Mouse (Mus musculus) lung, adult 2 months (tissue): ENCODE measurements around the gene Tanc1. TPM values are rescaled to one million over a fixed set of nuclear protein-coding genes. Genes with fewer than 3 reads are reported as not detected.

Experiments used
- DNase-seq: peaks from one replicate; pipeline ENCODE4 v3.0.0; 2022
- H3K4me1 ChIP-seq: fragments of 200-500 bp; 2 replicates; pipeline ENCODE4 v1.6.1; 2011; ENCODE audit warnings: low read length; ENCODE audit not compliant: control insufficient read depth, insufficient read depth
- H3K4me3 ChIP-seq: fragments of 200-500 bp; replicated peaks from 2 replicates; pipeline ENCODE3; 2011; ENCODE audit warnings: low read depth, mild to moderate bottlenecking, control low read depth, low read length; ENCODE audit errors: extremely low read depth
- CTCF ChIP-seq: fragments of 200-500 bp; IDR thresholded peaks from 2 replicates; pipeline ENCODE4 v1.5.1; 2011; ENCODE audit warnings: mild to moderate bottlenecking, low read length, control low read depth; ENCODE audit not compliant: insufficient read depth
- POLR2A ChIP-seq: fragments of 200-500 bp; IDR thresholded peaks from 2 replicates; pipeline ENCODE4 v1.6.1; 2011; ENCODE audit warnings: low read depth, mild to moderate bottlenecking, control low read depth, low read length, borderline replicate concordance; ENCODE audit errors: extremely low read depth
- WGBS: fragments of 180-500 bp; shearing (Covaris S2); methylation state at CpG from one replicate; pipeline ENCODE4 v1.1.7; 2018; 5-methylcytosine and 5-hydroxymethylcytosine counted together
- polyA plus RNA-seq: library from polyadenylated mRNA; depleted of rRNA; stranded (reverse); fragments of >200 nt; gene quantifications from 2 replicates; pipeline ENCODE4 v1.2.3, GENCODE M21; 2012

Gene Tanc1
- polyA plus RNA-seq, 1 experiment = 29.0 TPM

DNA sequence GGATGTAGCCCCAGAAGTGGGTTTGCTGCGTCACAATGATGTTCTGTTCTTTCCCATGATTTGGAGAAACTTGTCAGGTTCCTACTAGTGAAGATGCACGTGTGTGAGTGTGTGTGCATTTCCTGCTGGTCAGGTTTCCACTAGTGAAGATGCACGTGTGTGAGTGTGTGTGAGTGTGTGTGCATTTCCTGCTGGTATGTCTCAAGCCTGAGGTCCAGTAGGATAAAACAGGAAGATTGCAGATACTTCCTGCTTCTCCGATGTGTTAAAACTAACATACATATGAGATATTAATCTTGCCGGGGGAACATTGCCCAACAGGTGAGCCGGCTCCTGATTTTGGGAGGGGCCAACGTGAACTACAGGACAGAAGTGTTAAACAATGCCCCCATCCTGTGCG lies 203.2 kb downstream of the Tanc1 start:
- H3K4me3 ChIP-seq = no peak overlapping the region
- no peak for TF ChIP-seq CTCF
- TF ChIP-seq POLR2A = no peak
- no peak for DNase-seq
- WGBS = 59% methylated on average over 8 of the region's 8 CpGs
- peaks cover 13% of the 10 kb centered on the region for H3K4me1 ChIP-seq

DNA sequence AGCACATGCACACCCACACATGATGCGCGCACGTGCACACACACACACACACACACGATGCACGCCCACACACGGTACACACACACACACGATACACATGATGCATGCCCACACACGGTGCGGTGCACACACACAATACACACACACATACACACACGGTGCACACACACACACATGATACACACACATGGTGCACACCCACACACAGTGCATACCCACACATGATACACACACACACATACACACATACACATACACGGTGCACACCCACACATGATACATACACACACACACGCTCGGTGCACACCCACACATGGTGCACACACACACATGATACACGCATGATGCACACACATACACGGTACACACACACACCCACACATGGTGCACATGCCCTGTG lies 206.8 kb downstream of the Tanc1 start:
- H3K4me1 ChIP-seq = peaks cover 3% of the 10 kb centered on the region; the same call in 1 of the 2 replicates
- no peak overlapping the region for H3K4me3 ChIP-seq
- 95% methylated on average over 15 of the region's 15 CpGs for WGBS
- TF ChIP-seq CTCF (no peak), POLR2A (no peak)
- no peak for DNase-seq

DNA sequence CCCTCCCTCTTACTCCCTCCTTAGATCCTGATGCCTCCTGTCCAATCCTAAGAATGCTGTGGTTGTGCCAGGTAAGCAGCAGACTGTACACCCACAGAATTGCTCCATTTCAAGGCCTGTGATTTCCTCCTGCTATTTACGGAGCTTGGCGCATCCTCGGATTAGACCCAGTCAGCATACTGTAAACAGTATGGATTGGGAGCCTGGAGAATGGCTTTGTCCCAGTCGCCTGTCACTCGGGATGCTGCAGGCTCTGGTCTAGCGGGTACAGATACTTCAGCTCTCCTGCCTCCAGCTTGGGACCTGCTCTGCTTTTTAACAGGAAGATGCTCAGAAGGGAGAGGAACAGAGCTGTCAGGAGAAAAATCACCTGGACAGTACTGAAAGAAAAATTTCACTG lies 207.6 kb downstream of the Tanc1 start:
- Histone ChIP-seq H3K4me3 (no peak overlapping the region), H3K4me1 (peaks cover 3% of the 10 kb centered on the region; the same call in 1 of the 2 replicates)
- TF ChIP-seq CTCF (no peak), POLR2A (no peak)
- 84% methylated on average over 6 of the region's 6 CpGs for WGBS
- DNase-seq = no peak

DNA sequence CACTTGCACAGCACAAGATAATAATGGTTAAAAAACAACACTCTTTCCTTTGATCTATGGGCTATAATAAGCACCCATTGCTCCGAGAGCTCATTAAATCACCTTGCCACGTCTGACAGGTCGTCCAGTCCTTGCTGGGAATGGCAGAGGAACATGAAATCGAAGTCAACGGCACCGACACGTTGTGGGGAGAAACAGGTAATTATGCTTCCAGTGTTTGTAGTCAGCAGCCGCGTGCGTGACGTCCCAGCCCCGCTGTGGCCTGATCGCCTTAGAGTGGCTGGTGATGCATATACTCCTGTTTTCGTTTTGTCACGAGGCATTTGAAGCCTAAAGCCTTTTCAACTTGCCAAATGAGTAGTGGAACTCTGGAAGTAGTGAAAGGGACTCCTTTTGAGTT lies 208.2 kb downstream of the Tanc1 start:
- H3K4me1 ChIP-seq = no peaks in the 10 kb centered on the region
- WGBS = 91% methylated on average over 15 of the region's 15 CpGs
- TF ChIP-seq POLR2A = no peak
- no peak for TF ChIP-seq CTCF
- H3K4me3 ChIP-seq = no peak overlapping the region
- no peak for DNase-seq

DNA sequence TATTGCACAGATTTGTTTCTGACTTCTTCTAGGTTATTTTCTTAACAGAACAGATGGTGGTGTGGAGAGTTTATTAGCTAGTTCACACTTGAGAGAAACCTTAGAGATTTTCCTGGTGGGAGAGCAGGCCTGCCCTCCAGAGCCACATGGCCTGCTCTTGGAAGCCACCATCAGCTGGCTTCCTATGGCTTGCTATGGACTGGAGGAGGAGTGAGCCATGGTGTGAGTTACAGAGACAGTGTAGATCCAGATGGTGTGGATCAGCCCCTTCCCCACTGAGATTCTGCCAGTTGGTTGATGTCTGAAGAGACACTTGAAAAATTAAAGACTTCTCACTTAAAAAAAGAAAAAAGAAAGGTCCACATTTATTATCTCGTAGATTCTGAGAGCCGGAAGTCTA lies 209.2 kb downstream of the Tanc1 start:
- WGBS = 92% methylated on average over 2 of the region's 2 CpGs
- DNase-seq = no peak
- H3K4me3 ChIP-seq = no peak overlapping the region
- TF ChIP-seq CTCF = no peak
- no peaks in the 10 kb centered on the region for H3K4me1 ChIP-seq

DNA sequence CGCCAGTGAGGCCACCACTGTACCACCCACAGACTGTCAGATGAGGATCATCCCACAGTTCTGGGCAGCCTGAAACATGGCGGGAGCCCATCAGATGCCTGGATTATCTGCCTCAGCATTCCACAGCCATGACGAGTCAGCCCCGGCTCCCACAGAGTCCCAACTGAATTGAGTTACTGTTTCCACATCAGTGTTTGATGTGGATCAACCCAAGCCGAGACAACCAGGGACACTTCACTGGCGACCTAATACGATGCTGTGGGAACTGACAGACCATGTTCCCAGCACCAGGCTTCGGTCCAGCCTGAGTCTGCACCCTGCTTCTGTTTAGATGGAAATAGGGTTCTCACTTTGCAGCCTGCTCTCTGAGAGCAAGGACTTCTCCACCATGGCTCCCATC lies 212.4 kb downstream of the Tanc1 start:
- DNase-seq = no peak
- 64% methylated on average over 8 of the region's 8 CpGs for WGBS
- H3K4me3 ChIP-seq = no peak overlapping the region
- H3K4me1 ChIP-seq = peaks cover 7% of the 10 kb centered on the region; the same call in 1 of the 2 replicates
- TF ChIP-seq CTCF (no peak), POLR2A (peak; percentile 12; the same call in 1 of the 2 replicates)

DNA sequence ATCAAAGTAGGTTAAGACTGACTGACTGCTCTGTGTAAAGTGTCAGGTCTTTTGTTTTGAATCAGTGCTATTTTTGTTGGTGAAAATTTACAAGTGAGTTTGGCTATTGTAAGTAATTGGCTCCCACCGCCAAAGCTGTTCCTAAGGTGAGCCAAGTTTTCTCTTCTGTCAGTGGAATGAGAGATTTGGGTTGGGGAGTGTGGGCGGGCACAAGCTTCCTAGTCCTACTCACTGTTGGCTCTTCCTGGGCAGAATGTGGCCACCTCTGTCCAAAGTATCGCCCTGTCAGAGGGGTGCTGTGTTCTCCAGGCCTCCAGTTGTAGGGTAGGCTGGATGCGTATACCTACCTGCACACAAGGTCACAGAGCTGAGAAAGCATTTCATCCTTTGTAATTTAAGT lies 213.5 kb downstream of the Tanc1 start:
- H3K4me1 ChIP-seq = peaks cover 11% of the 10 kb centered on the region; the same call in 1 of the 2 replicates
- TF ChIP-seq POLR2A (no peak), CTCF (no peak)
- H3K4me3 ChIP-seq = no peak overlapping the region
- WGBS = 70% methylated on average over 4 of the region's 4 CpGs
- no peak for DNase-seq

DNA sequence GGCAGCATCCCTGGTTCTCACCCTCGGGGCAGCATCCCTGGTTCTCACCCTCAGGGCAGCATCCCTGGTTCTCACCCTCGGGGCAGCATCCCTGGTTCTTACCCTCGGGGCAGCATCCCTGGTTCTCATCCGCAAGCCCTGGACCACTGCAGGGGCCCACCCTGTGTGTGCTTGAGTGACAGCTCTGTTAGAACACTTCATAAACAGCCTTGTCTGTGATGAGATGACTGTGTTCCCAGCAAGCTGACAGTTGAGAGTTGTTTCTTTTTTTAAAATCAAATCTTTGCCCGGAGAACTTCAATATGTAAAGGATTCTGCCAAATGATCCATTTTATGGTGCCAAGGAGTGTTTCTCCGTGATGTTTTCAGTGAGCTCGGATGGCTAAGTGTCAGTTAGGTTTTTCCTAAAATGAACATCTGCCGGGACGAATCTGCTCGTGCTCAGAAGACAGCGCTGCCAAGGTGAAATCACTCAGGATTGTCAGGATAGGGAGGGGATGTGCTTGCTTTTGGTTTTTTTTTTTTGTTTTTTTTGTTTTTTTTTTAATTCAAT lies 216.3 kb downstream of the Tanc1 start:
- no peak for TF ChIP-seq CTCF
- TF ChIP-seq POLR2A = no peak
- 60% methylated on average over 11 of the region's 11 CpGs for WGBS
- Histone ChIP-seq H3K4me3 (no peak overlapping the region), H3K4me1 (peaks cover 11% of the 10 kb centered on the region; the same call in 1 of the 2 replicates)
- DNase-seq = no peak

DNA sequence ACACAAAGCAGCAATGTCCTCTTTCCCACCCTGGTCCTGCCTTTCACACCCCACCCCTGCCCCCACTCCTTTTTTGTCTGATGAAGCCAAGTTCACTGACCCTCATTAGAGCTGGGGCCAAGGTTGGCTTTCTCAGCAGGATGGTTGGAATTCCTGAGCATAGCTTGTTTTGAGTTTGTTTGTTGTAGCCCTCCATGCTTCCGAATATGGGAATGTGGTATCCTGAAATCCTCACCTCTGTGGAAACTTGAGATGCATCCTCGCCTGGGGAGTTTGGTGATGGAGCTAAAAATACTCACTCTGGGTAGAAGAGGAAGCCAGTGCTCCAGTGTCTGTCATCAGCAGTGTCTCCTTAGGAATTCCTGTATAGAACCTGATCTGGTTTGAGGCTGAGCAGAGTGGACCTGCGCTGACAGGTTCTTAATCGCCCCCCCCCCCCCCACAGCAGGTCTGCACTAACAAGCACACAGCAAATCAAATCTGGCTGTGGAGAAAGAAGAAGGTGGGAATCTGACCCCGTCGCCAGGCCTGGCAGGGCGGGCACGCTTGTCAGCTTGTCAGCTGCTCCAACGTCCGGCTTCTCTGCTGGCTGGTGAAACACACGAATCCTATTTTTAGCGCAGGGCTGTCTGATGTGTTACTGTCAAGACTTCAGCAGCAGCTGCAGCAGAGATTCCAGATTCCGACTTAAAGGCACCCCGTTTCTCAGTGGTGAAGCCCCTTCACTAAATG lies 217.1 kb downstream of the Tanc1 start:
- peaks cover 11% of the 10 kb centered on the region; the same call in 1 of the 2 replicates for H3K4me1 ChIP-seq
- H3K4me3 ChIP-seq = no peak overlapping the region
- peak; percentile 23 for DNase-seq
- WGBS = 13% methylated on average over 14 of the region's 14 CpGs
- TF ChIP-seq POLR2A = no peak

DNA sequence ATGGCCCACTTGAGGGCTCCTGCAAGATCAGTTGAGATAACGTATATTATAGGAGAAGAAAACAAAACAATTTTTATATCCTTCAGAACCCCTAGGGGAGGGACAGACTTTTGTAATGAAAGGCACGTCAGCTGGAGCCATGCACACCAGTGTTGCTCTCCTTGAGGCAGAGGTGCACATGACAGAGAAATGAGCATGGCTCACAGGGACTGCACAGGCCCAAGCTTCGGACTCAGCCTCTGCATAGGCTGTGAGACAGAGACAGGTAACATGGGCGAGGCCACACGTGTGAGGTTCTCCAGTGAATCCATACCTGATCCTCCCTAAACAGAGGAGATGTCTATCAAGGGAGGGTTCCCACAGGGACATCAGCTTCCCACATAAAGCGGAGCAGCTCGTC lies 217.9 kb downstream of the Tanc1 start:
- TF ChIP-seq CTCF (no peak), POLR2A (no peak)
- no peak for DNase-seq
- Histone ChIP-seq H3K4me1 (peaks cover 11% of the 10 kb centered on the region; the same call in 1 of the 2 replicates), H3K4me3 (no peak overlapping the region)
- 70% methylated on average over 7 of the region's 7 CpGs for WGBS
